In genomic region chr15:86168941-86169816, GRCm38 (mm10) we compare ENCODE assay signal across 9 mouse cellular contexts. TPM values are rescaled to one million over a fixed set of nuclear protein-coding genes. Genes with fewer than 3 reads are reported as not detected.
A peak's percentile ranks its signal among the peaks of the same experiment; 100 is the strongest.
DNase-seq lines count a peak whose midpoint lies in the region; ATAC-seq and TF ChIP-seq lines count a peak whose summit lies in the region.
"Had no signal": no experiment of that assay in that cellular context is flagged by ENCODE, and none has a peak within 500 bp of the region (broad histone marks: within the 10 kb centered on the region; RNA-seq: fewer than 3 reads in every experiment).

No protein-coding gene starts in this region.

- H3K36me3 ChIP-seq in forebrain, embryonic 10.5 days (replicated peaks): peaks cover 7% of the 10 kb centered on the region; the same call in 1 of the 2 replicates
- no peaks in the 10 kb centered on the region for H3K36me3 ChIP-seq in forebrain, embryonic 15.5 days
- H3K36me3 ChIP-seq in kidney, embryonic 15.5 days: no peaks in the 10 kb centered on the region
- H3K36me3 ChIP-seq in neural tube, embryonic 13.5 days: peaks cover 13% of the 10 kb centered on the region; the same call in 1 of the 2 replicates

- TF ChIP-seq CTCF in olfactory bulb, adult 2 months (IDR thresholded peaks at IDR 0.05; ENCODE audit: insufficient read depth, low read depth, low read length): no peak

- H3K4me1 ChIP-seq in forebrain, embryonic 10.5 days: peaks cover 51% of the 10 kb centered on the region
- peaks cover 19% of the 10 kb centered on the region for H3K4me1 ChIP-seq in forebrain, embryonic 15.5 days
- peaks cover 62% of the 10 kb centered on the region for H3K4me1 ChIP-seq in kidney, embryonic 15.5 days
- peaks cover 41% of the 10 kb centered on the region for H3K4me1 ChIP-seq in neural tube, embryonic 13.5 days (replicated peaks)
- H3K4me1 ChIP-seq in olfactory bulb, adult 2 months (ENCODE audit: control insufficient read depth, insufficient read depth, low read length): peaks cover 55% of the 10 kb centered on the region

- no peak for TF ChIP-seq POLR2A in olfactory bulb, adult 2 months (IDR thresholded peaks at IDR 0.05; ENCODE audit: insufficient read depth, low read depth, low read length)

- H3K9me3 ChIP-seq in forebrain, embryonic 10.5 days: no peaks in the 10 kb centered on the region
- no peaks in the 10 kb centered on the region for H3K9me3 ChIP-seq in forebrain, embryonic 15.5 days
- no peaks in the 10 kb centered on the region for H3K9me3 ChIP-seq in kidney, embryonic 15.5 days (replicated peaks)
- H3K9me3 ChIP-seq in neural tube, embryonic 13.5 days: no peaks in the 10 kb centered on the region

- H3K27me3 ChIP-seq in forebrain, embryonic 10.5 days (ENCODE audit: poor library complexity, severe bottlenecking): no peaks in the 10 kb centered on the region
- H3K27me3 ChIP-seq in forebrain, embryonic 15.5 days: no peaks in the 10 kb centered on the region
- H3K27me3 ChIP-seq in kidney, embryonic 15.5 days: no peaks in the 10 kb centered on the region
- H3K27me3 ChIP-seq in neural tube, embryonic 13.5 days: no peaks in the 10 kb centered on the region

- 87% methylated on average over 12 of the region's 12 CpGs for WGBS in forebrain, embryonic 10.5 days
- WGBS in forebrain, embryonic 15.5 days: 87% methylated on average over 12 of the region's 12 CpGs
- WGBS in kidney, embryonic 15.5 days: 71% methylated on average over 12 of the region's 12 CpGs
- 83% methylated on average over 12 of the region's 12 CpGs for WGBS in neural tube, embryonic 13.5 days
- WGBS in olfactory bulb, adult 2 months: 70% methylated on average over 12 of the region's 12 CpGs

- no peak overlapping the region for H3K9ac ChIP-seq in forebrain, embryonic 15.5 days (replicated peaks)
- H3K9ac ChIP-seq in kidney, embryonic 15.5 days: no peak overlapping the region
- H3K9ac ChIP-seq in neural tube, embryonic 13.5 days: no peak overlapping the region
- H3K9ac ChIP-seq: liver, embryonic 14.5 days had no signal

- H3K4me3 ChIP-seq in forebrain, embryonic 10.5 days: no peak overlapping the region
- H3K4me3 ChIP-seq in forebrain, embryonic 15.5 days: no peak overlapping the region
- H3K4me3 ChIP-seq in kidney, embryonic 15.5 days (replicated peaks): no peak overlapping the region
- H3K4me3 ChIP-seq in neural tube, embryonic 13.5 days: no peak overlapping the region
- H3K4me3 ChIP-seq in olfactory bulb, adult 2 months (ENCODE audit: insufficient read depth, low read depth, low read length): no peak overlapping the region

- no peak for DNase-seq in forebrain, embryonic 10.5 days (ENCODE audit: extremely low spot score, low spot score)
- DNase-seq in kidney, postnatal 10 days: no peak
- no peak for DNase-seq in neural tube, embryonic 10.5 days (ENCODE audit: extremely low spot score, low spot score)
- no peak for DNase-seq in right cerebral cortex, postnatal 4 days

- peak overlapping the region; percentile 60 for H3K27ac ChIP-seq in forebrain, embryonic 10.5 days
- H3K27ac ChIP-seq in forebrain, embryonic 15.5 days (replicated peaks): no peak overlapping the region
- H3K27ac ChIP-seq in kidney, embryonic 15.5 days: peak overlapping the region; percentile 56
- H3K27ac ChIP-seq in neural tube, embryonic 13.5 days (replicated peaks): 0 out of 2 replicates have a peak overlapping the region, but pooled peaks have one; percentile 28
- H3K27ac ChIP-seq in olfactory bulb, adult 2 months (ENCODE audit: insufficient read depth, low read depth, low read length): 0 out of 2 replicates have a peak overlapping the region, but pooled peaks have one; percentile 28
- H3K27ac ChIP-seq: liver, embryonic 14.5 days had no signal

- ATAC-seq in forebrain, embryonic 15.5 days (replicated peaks): no peak
- ATAC-seq in kidney, embryonic 15.5 days (replicated peaks; ENCODE audit: low FRiP score): no peak
- no peak for ATAC-seq in neural tube, embryonic 13.5 days (ENCODE audit: low read depth)

- H3K4me2 ChIP-seq in forebrain, embryonic 15.5 days (replicated peaks): no peak overlapping the region
- no peak overlapping the region for H3K4me2 ChIP-seq in kidney, embryonic 15.5 days
- no peak overlapping the region for H3K4me2 ChIP-seq in neural tube, embryonic 13.5 days

RNA-seq across cellular contexts. Expression of gene Cerk, which starts 16.8 kb away (rescaled TPM):
- 10.7 and 10.9 TPM in 2 replicates for polyA plus RNA-seq in forebrain, embryonic 10.5 days (2016; fragmentation: Nextera tagmentation; extraction: Ambion mirVana)
- 21.7 and 23.5 TPM in 2 replicates for polyA plus RNA-seq in forebrain, embryonic 15.5 days (2015; fragmentation: Nextera tagmentation; extraction: Ambion mirVana)
- 12.1 and 12.4 TPM in 2 replicates for polyA plus RNA-seq in kidney, embryonic 15.5 days (2015; fragmentation: Nextera tagmentation; extraction: Ambion mirVana)
- 30.4 and 31.4 TPM in 2 replicates for polyA plus RNA-seq in neural tube, embryonic 13.5 days (2015; fragmentation: Nextera tagmentation; extraction: Ambion mirVana)
- polyA plus RNA-seq in olfactory bulb, adult 2 months (2012; ENCODE audit: insufficient read depth, insufficient read length, low replicate concordance, missing spikeins): 113 TPM in 1 of 2 replicates, not detected in the other

RNA-seq across cellular contexts. Expression of gene Tbc1d22a, which starts 45.1 kb away (rescaled TPM):
- 9.5 and 10.8 TPM in 2 replicates for polyA plus RNA-seq in forebrain, embryonic 10.5 days (2016; fragmentation: Nextera tagmentation; extraction: Ambion mirVana)
- polyA plus RNA-seq in forebrain, embryonic 15.5 days (2015; fragmentation: Nextera tagmentation; extraction: Ambion mirVana): 12.9 and 13.1 TPM in 2 replicates
- polyA plus RNA-seq in kidney, embryonic 15.5 days (2015; fragmentation: Nextera tagmentation; extraction: Ambion mirVana): 13.1 and 13.8 TPM in 2 replicates
- polyA plus RNA-seq in neural tube, embryonic 13.5 days (2015; fragmentation: Nextera tagmentation; extraction: Ambion mirVana): 10.8 and 12.4 TPM in 2 replicates
- not detected in 2 replicates for polyA plus RNA-seq in olfactory bulb, adult 2 months (2012; ENCODE audit: insufficient read depth, insufficient read length, low replicate concordance, missing spikeins)
